Mouse (Mus musculus) erythroblast, adult 5-6 weeks (primary cell): Measurements from ENCODE around the gene Rnf169. TPM values are rescaled to one million over a fixed set of nuclear protein-coding genes. Genes with fewer than 3 reads are reported as not detected.
"Not testable (repeated sequence)": the region's sequence is repeated elsewhere in the genome, so short reads cannot be mapped to it uniquely, and the experiment has no call there.

ENCODE experiments used
- ATAC-seq: replicated peaks from 2 replicates; pipeline ENCODE4 v1.8.0; 2016; ENCODE audit warnings: moderate number of reproducible peaks, mild to moderate bottlenecking, moderate TSS enrichment, inconsistent platforms; ENCODE audit not compliant: poor library complexity, low FRiP score, severe bottlenecking
- total RNA-seq, 2 experiments: library from RNA; stranded (forward) in 1 of 2; stranded (reverse) in 1 of 2; fragments of 150-400 nt in 1 of 2; fragments of 200-764, 138-1000 nt in 1 of 2; gene quantifications; 2 replicates each; pipeline versions ENCODE4 v1.2.3 to v1.2.4; 2015 to 2017; ENCODE audit warnings: low replicate concordance in 2 of 2

Rnf169 gene
- total RNA-seq, 2 experiments from 2014 or later: 2.3 to 5.3 TPM

DNA sequence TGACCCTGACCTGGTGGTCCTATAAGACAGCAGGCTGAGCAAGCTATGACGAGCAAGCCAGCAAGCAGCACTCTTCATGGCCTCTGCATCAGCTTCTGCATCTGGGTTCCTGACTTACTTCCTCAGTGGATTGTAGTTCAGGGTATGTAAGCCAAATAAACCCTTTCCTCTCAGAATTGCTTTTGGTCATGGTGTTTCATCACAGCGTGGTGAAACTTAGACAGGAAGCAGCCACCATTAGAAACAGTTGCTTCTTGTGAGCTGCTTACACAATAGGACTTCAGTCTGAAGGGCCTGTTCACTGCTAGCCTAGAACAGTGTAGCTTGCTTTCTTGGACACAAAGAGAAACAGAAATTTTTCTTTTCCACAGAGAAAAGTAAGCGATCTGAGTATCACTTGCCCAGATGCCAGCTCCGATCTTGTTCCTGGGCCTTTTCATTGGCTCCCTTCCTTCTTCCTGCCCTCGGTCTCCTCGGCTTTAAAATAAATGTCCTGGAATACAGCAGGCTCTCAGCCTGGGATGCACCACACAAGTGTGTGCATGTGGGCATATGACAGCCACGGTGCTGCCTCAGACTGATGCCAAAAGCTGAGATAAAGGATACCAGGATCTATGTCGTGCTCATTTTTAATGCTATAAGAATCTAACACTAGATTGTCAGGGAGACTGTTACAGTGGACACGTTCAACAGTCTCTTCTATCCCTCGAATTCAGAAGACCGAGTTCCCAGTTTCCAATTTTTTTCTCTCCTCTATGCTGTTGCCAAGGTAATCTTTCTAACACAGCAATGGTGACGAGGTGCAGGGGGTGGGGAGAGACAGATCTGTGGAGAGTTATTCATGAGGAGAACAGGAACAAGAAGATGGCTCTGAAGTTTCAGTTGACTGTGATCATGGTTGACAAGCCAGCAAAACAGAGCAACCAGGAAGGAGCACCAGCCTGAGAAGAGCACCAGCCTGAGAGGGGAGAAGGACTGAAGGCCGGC lies 2.3 kb upstream of the Rnf169 start:
- ATAC-seq: no peak

DNA sequence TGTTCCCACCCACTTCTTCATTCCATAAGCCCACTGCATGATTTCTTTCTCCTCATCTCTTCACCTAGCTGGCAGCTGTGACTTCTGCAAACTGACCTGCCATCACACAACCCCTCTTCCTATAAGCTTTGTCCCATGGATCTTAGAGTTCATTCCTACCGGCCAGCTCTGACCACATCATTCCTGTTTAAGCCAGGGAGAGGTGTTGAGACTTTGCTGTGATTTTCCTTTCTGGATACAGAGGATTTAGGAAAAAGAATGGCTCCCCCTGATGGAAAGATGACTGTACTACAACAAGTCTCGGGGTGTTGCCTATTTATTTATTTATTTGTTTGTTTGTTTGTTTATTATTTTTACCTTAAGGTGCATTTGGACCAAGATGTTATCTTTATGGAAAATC lies 1.1 kb upstream of the Rnf169 start:
- ATAC-seq: no peak

DNA sequence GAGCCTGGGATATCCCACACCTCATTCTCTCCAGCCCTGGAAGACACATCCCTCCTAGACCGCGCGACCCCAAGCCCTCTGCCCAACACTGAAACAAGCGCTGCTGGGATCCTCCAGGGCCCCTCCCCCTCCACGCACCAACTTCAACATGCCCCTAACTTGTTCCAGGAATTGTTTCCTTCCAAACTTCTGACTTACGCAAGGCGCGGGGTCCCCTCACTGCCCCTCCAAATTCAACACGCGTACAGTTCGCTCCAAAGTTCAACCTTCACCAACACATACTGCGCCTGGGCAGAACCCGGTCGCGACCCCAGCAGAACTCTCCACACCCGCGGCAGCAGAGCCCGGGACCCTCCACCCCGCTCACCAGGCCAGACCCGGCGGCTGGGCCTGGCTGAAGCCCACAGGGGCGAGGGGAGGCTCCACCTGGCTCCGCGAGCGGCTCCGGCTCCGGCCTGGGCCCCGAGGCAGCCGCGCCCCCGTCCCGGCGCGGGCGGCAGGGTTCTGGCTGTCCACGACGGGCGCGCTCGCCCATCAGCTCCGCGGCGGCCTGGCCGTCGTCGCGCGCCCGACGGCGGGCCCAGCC lies 609 bp downstream of the Rnf169 start:
- no peak for ATAC-seq

DNA sequence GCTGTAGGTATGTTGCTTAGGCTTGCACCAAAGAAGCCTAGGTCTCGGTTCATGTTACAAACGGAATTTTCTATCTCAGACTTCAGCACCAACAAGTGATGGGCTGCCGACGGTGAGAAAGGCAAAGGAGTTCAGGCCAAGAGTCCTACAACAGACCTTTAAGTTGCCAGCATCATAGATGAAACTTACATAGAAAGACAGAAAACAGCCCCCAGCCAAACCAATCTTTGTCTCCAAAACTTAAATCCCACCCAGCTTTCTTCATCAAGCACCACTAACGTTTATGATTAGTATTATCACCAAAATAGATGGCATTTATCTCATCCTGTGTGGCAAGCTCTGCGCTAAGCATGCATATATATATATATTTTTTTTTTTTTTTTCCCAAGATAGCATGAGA lies 1.2 kb downstream of the Rnf169 start:
- no peak for ATAC-seq

DNA sequence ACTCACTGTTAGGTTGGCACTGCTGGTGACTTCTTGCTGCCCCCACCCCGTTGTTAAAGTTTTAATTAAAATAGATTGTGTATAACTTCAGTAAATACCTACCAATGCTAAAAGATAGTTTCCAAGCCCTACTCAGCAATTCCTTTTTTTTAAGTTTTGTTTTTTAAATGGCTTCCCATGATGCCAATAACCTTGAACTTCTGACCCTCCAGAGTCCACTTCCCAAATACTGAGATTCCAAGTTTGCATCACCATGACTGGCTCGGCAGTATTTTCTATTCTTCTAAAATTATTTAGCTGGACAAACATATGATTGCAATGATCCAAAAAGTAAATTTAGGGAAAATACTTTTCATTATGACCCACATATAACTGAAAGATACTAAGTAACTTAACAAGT lies 2.2 kb downstream of the Rnf169 start:
- ATAC-seq: no peak

DNA sequence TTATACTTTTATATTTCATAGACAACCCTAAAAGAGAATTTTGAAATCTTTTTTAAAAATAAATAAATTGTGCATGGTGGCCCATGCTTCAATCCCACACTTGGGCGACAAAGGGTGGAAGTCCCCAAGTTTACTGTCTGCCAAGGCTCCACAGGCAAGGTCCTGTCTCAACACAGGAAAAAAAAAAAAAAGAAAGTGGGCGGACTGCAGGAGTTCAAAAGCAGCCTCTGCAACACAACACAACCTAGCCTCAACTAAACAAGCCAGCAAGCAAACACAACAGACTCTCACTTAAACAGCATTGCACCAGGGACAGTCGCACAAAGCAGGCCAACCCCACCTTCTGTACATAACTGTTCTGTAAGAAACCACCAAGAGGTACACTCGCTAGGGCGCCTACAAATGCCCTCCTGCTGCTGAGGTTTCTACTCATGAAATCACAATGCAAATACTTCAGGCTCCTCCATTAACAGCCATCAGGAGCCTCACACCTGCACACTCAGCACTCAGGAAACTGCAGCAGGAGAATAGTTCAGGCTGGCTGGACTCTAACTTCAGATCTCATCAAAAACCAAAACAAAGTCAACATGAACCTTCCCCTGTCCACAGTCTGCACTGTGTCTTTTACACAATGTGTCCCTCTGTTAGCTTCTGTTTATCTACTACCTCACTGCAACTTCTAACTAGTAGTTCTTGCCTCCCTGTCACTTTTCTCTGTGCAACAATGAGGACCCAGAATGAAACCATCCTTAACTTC lies 4.3 kb downstream of the Rnf169 start:
- ATAC-seq: no peak

DNA sequence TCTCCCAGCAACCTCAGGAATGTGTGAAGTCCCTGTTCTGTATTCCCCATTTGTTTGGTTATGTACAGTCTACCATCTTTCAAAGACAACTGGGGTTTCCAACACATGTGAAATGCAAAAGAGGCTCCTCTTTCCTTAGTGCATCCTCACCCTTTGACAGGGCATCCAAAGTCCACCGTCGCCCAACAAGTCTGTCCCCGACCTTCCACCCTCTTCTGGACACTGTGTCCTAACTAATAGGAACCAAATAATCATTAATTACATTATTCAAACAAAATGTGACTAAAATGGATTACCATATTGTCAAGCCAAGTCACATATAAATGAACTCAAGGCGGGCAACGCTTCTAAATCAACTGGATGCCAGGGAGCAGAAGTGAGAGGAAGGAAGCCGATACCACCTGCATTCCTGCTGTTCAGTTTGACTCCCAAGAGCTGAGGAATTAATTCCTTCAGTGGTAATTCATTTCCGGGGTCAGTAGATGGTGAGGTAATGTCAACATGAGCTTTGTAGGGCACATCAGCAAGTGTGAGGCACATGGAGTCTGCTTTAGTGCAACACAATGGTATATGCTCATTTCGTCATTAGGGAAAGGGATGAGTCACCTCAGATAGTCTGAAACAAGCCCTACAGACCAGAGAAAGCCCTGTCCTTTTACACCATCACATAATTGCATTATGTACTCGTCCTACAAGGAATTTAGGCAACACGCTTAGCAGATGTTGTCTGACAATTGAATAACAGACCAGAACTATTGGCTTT lies 5.9 kb downstream of the Rnf169 start:
- no peak for ATAC-seq

DNA sequence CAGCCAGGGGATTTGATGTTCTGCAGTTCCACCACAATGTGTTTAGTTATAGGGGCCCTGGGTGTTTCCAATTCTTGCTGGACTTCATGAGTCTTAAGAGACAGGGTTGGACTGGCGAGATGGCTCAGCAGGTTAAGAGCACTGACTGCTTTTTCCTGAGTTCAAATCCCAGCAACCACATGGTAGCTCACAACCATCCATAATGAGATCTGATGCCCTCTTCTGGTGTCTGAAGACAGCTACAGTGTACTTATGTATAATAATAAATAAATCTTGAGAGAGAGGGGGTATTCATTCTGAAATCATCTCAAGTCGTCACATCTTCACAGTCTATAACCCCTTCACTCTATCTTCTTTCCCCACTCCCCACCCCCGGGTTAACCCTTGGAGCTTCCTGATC lies 7.3 kb downstream of the Rnf169 start:
- not testable (repeated sequence) for ATAC-seq

DNA sequence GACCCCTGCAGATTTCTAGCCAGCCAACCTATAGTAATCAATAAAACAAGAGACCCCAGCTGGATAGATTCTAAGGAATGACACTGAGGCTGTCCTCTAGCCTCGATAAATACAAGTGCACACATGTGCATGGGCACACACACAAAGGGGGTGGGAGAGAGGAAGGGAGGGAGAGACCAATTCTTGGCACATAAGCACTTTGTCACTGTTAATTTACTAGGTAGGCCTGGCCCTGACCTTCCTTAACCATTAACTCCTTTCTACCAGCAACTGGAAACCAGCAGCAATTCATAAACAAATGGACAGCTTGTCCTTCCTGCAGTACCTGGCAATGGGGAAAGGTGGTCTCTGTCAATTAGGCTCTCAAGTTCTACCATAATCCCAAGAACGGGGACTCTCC lies 8.3 kb downstream of the Rnf169 start:
- no peak for ATAC-seq

DNA sequence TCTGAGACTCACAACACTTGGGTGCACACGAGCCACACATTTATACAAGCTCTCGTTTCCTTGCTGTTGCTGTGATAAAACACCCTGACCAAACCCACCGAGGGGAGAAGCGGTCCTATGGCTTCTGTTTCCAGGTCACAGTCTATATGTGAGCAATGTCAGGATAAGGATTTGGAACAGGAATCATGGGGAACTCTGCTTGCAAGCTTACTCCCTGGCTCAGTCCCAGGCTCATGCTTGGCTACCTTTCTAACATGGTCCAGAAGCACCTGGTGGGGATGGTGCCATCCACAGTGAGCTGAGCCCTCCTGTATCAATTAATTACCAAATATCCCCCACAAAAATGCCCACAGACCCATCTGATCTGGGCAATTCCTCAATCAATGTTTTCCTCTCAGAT lies 11.1 kb downstream of the Rnf169 start:
- ATAC-seq: no peak

DNA sequence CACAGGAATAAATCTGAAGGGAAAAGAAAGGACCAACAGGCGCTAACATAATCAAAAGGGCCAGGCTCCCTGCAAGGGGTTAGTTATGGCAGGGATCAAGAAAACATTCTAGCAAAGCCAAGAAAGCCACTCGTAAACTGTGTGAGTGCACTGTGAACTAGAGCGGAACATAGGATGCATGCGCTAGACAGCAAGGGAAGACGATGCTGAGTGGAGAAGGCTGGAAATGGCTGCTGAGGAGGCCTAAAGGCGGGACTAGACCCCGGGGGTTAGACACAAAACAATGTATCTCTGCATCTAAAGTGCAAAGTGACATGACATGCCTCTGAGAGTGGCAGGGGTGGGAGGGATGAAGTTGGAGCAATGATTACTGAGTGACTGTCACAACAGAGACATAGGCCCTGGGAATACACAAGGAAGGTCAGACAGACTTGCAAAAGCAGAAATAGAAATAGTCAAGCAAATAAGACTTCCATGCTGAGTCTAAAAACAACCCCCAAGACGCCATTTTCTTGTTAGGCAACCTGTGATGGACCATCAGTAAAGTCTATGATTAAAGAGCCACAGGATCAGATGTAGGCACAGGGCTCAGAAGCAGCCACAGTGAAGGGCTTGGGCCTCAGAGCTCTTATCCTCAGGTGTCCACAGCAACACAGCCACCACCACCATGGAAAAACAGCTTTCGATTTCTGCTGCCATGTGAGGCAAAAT lies 14.1 kb downstream of the Rnf169 start:
- ATAC-seq: no peak

DNA sequence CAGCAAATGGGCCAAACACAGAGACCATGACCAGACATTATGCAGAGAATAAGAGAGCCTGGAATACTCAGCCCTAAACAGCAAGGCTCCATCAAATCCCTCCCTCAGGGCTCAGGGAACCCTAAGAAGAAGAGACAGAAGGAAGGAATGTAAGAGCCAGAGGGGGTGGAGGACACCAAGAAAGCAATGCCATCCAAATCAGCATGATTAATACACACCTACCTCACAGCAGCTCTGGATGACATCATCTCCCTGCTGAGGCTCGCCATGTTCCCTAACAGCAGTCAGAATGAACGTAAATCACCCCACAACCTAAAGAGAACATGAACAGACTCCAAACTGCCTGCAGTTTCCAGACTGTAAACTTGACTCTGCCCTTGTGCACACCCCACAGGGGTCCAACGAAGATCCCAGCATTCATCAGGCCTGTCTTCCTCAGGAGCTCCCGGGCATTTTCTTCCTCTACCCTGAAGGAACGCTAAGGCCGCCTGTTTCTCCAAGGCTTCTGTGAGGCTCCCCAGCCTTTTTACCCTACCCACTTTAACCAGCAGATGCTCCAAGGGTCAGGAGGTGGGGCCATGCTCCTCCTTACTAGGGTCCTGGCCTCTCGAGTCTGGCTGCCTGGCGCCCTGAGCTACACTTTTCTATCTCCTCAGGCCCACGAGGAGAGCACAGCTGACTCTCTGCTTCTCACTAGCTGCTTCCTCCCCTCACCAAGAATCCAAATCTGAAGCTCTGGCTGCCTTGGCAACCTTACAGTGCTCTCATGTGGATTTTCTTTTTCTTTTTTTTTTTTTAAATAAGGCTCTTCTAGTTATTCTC lies 15.0 kb downstream of the Rnf169 start:
- no peak for ATAC-seq

DNA sequence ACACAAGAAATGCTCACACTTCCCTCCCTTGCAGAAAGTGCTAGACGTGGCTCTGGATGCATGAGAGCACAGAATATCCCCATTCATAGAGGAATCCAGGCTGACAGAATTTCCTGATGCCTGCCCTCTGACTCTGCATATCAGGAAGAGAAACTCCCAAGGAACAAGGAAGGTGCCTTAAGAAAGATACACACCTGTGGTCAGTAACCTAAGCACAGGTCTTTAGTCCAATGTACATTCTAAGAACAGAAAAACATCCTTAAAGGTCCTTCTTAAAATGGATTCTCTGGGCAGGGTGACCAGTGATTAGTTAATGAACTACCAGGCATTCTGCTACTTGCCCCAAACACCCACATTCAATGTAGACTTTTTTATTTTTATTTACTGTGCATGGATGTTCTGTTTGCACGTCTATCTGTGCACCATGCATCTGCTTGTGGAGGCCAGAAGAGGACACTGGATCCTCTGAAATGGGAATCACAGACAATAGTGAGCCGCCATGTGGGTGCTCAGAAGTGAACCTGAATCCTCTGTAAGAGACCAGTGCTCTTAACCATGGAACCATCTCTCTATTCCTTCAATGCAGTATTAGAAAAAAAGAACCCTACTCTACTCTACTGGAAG lies 16.9 kb downstream of the Rnf169 start:
- no peak for ATAC-seq

DNA sequence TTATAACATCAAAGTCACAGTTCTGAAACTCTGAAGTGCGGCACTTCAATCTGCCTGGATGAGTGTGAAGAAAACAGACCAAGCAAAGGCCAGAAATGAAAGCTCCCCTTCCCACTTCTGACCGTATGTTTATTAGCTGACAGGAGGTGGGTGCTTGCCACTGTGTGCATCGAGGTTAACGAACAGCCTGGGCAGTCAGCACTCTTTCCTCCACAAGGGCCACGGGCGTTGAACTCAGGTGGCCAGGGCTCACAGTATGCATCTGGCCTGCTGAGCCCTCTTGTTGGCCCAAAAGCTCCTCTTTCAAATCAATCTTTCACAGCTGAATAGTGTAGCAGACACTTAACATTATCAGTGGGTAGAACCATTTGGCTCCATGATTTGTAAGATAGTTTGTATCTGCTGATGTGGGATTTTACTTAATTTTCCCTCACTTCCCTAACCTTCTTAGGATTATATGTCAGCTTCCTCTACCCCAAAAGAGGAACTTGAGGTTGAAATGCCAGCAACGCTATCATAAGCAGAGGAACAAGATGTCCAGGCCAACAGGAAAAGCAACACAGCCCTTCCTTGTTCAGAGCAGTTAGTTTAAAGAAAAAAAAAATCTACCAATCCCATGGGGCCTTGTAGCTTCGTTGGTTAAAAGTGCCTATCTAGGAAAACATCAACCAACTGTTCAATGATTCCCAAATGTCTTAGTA lies 17.6 kb downstream of the Rnf169 start:
- no peak for ATAC-seq

DNA sequence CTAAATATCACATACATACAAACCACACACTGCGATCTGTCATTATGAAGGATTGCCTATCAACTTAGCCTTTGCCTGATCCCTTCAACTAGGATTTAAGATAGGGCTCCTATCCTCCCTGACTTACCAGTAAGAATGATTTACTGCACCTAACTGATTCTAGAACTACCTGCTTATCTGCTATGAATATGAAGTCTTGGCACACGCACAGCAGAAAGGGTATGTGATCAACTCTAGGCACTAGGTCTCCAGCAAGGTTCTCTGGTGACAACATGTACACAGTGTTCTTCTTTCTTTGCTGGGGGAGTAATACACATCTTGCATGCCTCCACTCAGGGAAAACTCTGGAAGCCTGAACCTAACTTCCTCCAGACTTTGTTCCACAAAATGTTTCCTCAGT lies 18.7 kb downstream of the Rnf169 start:
- ATAC-seq: no peak

DNA sequence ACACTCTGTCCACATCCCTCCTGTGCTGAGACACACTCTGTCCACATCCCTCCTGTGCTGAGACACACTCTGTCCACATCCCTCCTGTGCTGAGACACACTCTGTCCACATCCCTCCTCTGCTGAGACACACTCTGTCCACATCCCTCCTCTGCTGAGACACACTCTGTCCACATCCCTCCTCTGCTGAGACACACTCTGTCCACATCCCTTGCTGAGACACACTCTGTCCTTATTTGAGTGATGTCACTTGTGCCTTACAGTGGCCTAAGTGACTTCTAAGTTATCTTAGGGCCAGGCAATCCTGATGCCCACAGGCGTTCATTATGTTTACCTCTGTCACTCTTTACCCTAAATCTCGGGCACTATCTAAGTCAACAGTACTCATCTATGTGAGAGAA lies 19.7 kb downstream of the Rnf169 start:
- not testable (repeated sequence) for ATAC-seq

DNA sequence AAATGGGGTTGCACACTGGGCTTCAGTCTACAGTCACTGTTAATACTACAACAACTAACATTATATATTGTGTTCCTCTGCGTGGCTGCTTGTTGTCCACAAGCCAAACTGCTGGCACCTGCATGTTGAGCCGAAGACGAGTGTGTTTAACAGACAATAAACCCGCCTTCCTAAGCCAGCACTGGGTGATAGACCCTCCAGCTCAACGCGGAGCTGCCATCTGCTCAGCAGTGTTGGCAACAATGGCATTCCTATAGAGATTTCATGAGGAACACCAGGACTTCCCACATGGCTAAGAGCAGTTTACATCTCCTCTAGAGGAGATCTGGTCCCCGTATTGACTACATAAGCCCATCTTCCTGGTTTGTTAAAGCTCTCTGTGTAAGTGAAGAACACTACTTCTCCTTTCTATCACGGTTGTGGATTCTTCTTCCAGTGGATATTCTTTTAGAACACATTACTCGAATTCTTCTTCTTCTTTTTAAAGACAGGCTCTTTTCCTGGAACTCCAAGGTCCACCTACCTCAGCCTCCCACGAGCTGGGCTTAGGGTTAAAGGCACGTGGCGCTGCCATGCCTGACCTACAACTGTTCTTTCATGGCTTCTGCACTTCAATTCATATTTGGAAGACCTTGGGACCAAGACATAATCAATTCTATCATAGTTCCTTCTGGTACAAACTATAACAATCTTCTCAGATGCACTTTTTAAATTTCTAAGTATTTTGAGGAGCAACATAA lies 22.9 kb downstream of the Rnf169 start:
- no peak for ATAC-seq
